Mouse (Mus musculus) gastrocnemius, postnatal 10 days (tissue): ENCODE results near the gene Gm49369. TPM values are rescaled to one million over a fixed set of nuclear protein-coding genes. Genes with fewer than 3 reads are reported as not detected.
"Not testable (repeated sequence)": the region's sequence is repeated elsewhere in the genome, so short reads cannot be mapped to it uniquely, and the experiment has no call there.

Experiments used
- DNase-seq: peaks from one replicate; pipeline ENCODE4 v3.0.0; 2021; ENCODE audit warnings: mixed read lengths
- total RNA-seq, 2 experiments: library from RNA; stranded (reverse); gene quantifications; 2 replicates each; pipeline ENCODE4 v1.2.3; 2021

The Gm49369 gene
- total RNA-seq, 2 experiments from 2014 or later: 1.0 TPM; not detected in 1

DNA sequence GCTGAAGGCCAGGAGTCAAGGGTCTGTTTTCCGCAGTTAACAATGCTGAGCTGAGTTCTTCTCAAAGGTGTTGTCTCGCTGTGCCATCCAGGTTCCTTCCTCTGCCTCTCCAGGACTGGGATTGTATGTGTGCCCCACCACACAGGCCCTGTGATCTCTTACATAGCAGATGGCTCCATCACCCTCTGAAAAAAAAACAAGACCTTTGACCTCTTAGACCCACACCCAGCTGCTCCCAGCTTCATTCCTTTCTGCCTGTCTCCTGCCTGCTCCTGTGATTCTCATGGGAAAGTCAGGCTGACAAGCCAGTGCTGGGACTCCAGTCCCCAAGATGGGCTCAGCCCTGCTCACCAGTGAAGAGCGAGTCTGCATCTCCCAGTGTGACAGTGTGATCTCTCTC is 54.0 kb downstream of the Gm49369 start:
- no peak for DNase-seq

GRCm38 (mm10) chr7:142326714-142327445 is 55.6 kb downstream of the Gm49369 start:
- no peak for DNase-seq

DNA sequence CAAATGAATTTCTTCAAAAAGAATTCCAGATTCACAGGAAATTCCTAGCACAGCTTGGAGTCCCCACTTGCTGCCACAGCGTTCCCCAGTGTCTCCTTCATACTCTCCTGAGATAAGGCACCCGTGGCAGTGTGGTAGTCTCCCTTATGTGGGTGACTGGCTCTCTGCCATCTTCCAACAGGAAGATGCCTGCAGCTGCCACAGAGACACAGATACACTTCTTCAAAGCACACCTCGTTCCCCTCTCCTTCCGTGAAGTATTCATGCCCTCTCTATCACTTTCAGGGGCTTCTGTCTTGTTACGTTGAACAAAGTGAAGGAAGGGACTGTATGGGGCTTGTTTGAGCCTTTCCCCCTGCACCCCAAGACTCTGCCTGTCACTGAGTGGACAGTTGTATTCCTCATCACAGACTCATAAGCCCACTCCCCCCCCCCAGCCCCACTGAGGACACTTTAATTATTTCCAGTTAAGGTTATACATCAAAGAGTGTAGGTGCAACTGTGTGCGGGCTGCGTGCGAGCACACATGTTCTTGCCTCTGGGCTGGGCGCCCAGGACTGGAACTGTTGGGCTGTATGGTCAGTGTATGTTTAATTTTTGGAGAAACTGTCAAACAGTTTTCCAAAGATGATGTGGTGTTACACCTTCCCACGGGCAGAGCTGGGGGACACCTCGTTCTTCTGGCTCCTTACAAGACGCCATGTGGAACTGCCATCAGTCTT is 58.9 kb downstream of the Gm49369 start:
- DNase-seq: no peak

DNA sequence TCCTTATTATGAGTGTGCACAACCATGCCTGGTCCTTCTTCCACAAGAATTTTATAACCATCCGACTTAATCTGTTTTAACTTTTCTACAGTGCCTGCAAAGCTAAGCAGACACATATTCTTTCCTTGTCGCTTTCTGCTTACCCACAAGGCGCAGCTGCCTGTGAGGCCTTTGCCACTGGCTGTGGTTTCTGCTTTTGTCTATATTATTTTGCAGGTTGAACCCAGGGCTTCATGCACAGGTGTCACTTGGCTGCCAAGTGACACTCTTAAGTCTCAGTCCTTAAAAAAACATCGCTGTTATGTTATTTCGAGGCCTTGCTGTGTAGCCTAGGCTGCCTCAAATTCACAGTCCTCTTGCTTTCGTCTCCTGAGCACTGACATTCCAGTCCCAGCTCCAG is 59.8 kb downstream of the Gm49369 start:
- DNase-seq: no peak

GRCm38 (mm10) chr7:142321637-142322306 is 60.7 kb downstream of the Gm49369 start:
- not testable (repeated sequence) for DNase-seq

Other genes starting within 250 kb of the Gm49369 start
- not detected for gene Gm39115, start 246.6 kb downstream of the Gm49369 start, total RNA-seq
- gene Gm45337, start 238.1 kb downstream of the Gm49369 start, total RNA-seq: not detected
- gene Gm29735, start 225.6 kb downstream of the Gm49369 start, total RNA-seq: not detected
- not detected for gene Gm4553, start 216.9 kb downstream of the Gm49369 start, total RNA-seq
- not detected for gene Krtap5-2, start 206.7 kb downstream of the Gm49369 start, total RNA-seq
- gene Gm10153, start 192.3 kb downstream of the Gm49369 start, total RNA-seq: not detected
- gene Krtap5-3, start 181.3 kb downstream of the Gm49369 start, total RNA-seq: not detected
- gene Gm7579, start 170.8 kb downstream of the Gm49369 start, total RNA-seq: not detected
- gene Krtap5-5, start 152.7 kb downstream of the Gm49369 start, total RNA-seq: not detected
- gene Gm40460, start 141.6 kb downstream of the Gm49369 start, total RNA-seq: not detected
- gene Gm2431, start 124.3 kb downstream of the Gm49369 start, total RNA-seq: not detected
- not detected for gene Gm4559, start 108.3 kb downstream of the Gm49369 start, total RNA-seq
- gene Krtap5-1, start 85.5 kb downstream of the Gm49369 start, total RNA-seq: not detected
- not detected for gene Krtap5-4, start 79.1 kb downstream of the Gm49369 start, total RNA-seq
- 1 to 10 TPM; 3.3 to 4.8 TPM for gene Ifitm10, start 8.9 kb downstream of the Gm49369 start, total RNA-seq
- 100 to 1,000 TPM; 249 to 254 TPM for gene Ctsd, start 5.4 kb upstream of the Gm49369 start, total RNA-seq
- under 1 TPM in 1 of 2 experiments, not detected in 1; 0.36 TPM for gene Syt8, start 52.2 kb upstream of the Gm49369 start, total RNA-seq
- gene Tnni2, start 59.1 kb upstream of the Gm49369 start, total RNA-seq: over 10,000 TPM; 11,296 to 12,937 TPM
- gene Lsp1, start 78.1 kb upstream of the Gm49369 start, total RNA-seq: 10 to 100 TPM; 14.4 to 24.4 TPM
- gene Tnnt3, start 116.2 kb upstream of the Gm49369 start, total RNA-seq: over 10,000 TPM; 17,146 to 18,824 TPM
- gene Mrpl23, start 150.0 kb upstream of the Gm49369 start, total RNA-seq: 1 to 10 TPM; 6.4 to 7.2 TPM